Mouse (Mus musculus): ENCODE results near the gene Plagl2.

DNA sequence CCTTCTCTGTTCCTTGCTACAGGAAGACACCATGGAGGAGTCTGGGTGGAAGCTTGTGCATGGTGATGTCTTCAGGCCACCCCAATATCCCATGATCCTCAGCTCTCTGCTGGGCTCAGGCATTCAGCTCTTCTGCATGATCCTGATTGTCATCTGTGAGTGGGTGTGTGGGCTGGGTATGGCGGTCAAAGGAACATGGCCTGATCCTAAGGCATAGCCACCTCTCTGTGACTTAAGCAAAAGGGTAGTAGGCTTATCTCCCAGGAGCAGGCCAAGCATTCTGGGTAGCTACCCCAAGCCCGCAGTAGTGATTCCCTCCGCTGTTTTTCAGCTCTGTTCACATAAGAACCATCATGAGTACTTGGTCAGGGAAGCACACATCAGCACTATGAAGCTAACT lies 47.0 kb downstream of the Plagl2 start:
- TF ChIP-seq CTCF (IDR thresholded peaks at IDR 0.05) (no peak), EP300 (IDR thresholded peaks at IDR 0.05) (no peak)
